Comparison of ENCODE assay signal across 9 mouse cellular contexts in genomic region chr6:4455961-4456617, GRCm38 (mm10). TPM values are rescaled to one million over a fixed set of nuclear protein-coding genes. Genes with fewer than 3 reads are reported as not detected.
A peak's percentile ranks its signal among the peaks of the same experiment; 100 is the strongest.
DNase-seq lines count a peak whose midpoint lies in the region; ATAC-seq lines count a peak whose summit lies in the region.
"Had no signal": no experiment of that assay in that cellular context is flagged by ENCODE, and none has a peak within 500 bp of the region (broad histone marks: within the 10 kb centered on the region; RNA-seq: fewer than 3 reads in every experiment).

No protein-coding gene starts in this region.

- H3K4me2 ChIP-seq in limb, embryonic 12.5 days, result peak overlapping the region; percentile 39; the same call in 1 of the 2 replicates
- no peak overlapping the region for H3K4me2 ChIP-seq in forebrain, embryonic 16.5 days (ENCODE audit: low read length)

- H3K4me1 ChIP-seq in limb, embryonic 12.5 days (replicated peaks), result peaks cover 28% of the 10 kb centered on the region
- H3K4me1 ChIP-seq in forebrain, embryonic 16.5 days (replicated peaks; ENCODE audit: control insufficient read depth, insufficient read depth, low read length), result no peaks in the 10 kb centered on the region

- no peaks in the 10 kb centered on the region for H3K36me3 ChIP-seq in limb, embryonic 12.5 days
- no peaks in the 10 kb centered on the region for H3K36me3 ChIP-seq in forebrain, embryonic 16.5 days (ENCODE audit: control insufficient read depth, insufficient read depth)

- no peaks in the 10 kb centered on the region for H3K27me3 ChIP-seq in limb, embryonic 12.5 days
- H3K27me3 ChIP-seq in forebrain, embryonic 16.5 days (replicated peaks; ENCODE audit: control insufficient read depth, insufficient read depth, low read length), result no peaks in the 10 kb centered on the region

- no peak for ATAC-seq in limb, embryonic 12.5 days (ENCODE audit: insufficient number of reproducible peaks, insufficient read depth, low FRiP score, low TSS enrichment, low read depth)
- no peak for ATAC-seq in forebrain, embryonic 16.5 days

- peak; percentile 8 for DNase-seq in adrenal gland, postnatal 10 days
- no peak for DNase-seq in adrenal gland, postnatal 14 days
- DNase-seq in 3134 (ENCODE audit: extremely low read depth, insufficient read length, low spot score), result peak; percentile 19
- peak; percentile 7 for DNase-seq in heart, adult 8-10 months (ENCODE audit: low spot score)
- no peak for DNase-seq in urinary bladder, postnatal 14 days (ENCODE audit: low spot score)
- no peak for DNase-seq in adrenal gland, postnatal 25 days

- 18% methylated on average over 5 of the region's 5 CpGs for WGBS in limb, embryonic 12.5 days
- 13% methylated on average over 5 of the region's 5 CpGs for WGBS in forebrain, embryonic 16.5 days

- no peaks in the 10 kb centered on the region for H3K9me3 ChIP-seq in limb, embryonic 12.5 days
- H3K9me3 ChIP-seq in forebrain, embryonic 16.5 days (ENCODE audit: control insufficient read depth, low read length), result no peaks in the 10 kb centered on the region

- no peak overlapping the region for H3K9ac ChIP-seq in limb, embryonic 12.5 days (replicated peaks)
- no peak overlapping the region for H3K9ac ChIP-seq in forebrain, embryonic 16.5 days (replicated peaks; ENCODE audit: low read depth, low read length)

- no peak overlapping the region for H3K4me3 ChIP-seq in limb, embryonic 12.5 days (replicated peaks)
- no peak overlapping the region for H3K4me3 ChIP-seq in forebrain, embryonic 16.5 days (replicated peaks; ENCODE audit: low read length)

- peak overlapping the region; percentile 96 for H3K27ac ChIP-seq in limb, embryonic 12.5 days
- H3K27ac ChIP-seq in forebrain, embryonic 16.5 days (ENCODE audit: low read length), result no peak overlapping the region

RNA-seq across cellular contexts. Expression of gene Col1a2, which starts 48.5 kb away (rescaled TPM):
- 1,000 to 10,000 TPM in 1 of 2 experiments, 100 to 1,000 TPM in 1; 549 to 1,048 TPM for total RNA-seq in adrenal gland, postnatal 10 days (2021)
- 287 and 366 TPM in 2 replicates for total RNA-seq in adrenal gland, postnatal 14 days (2021)
- 10 to 100 TPM; 37.7 to 60.4 (median 58.0) TPM for total RNA-seq in heart, adult 8-10 months (2022)
- 448 and 471 TPM in 2 replicates for polyA plus RNA-seq in limb, embryonic 12.5 days (2016; fragmentation: Nextera tagmentation; extraction: Ambion mirVana)
- total RNA-seq in adrenal gland, postnatal 25 days (2021), result 92.1 and 93.5 TPM in 2 replicates
- 42.8 and 119 TPM in 2 replicates for polyA plus RNA-seq in forebrain, embryonic 16.5 days (2015; fragmentation: Nextera tagmentation; extraction: Ambion mirVana)
- total RNA-seq: neutrophil, adult 5-6 weeks had no signal

Comparison
In these comparisons a context has a peak if more than half of its experiments do, and no peak if none do; other contexts are left out.
1. DNase-seq: peak in adrenal gland, postnatal 10 days (single experiment), 3134 (single experiment) and heart, adult 8-10 months (single experiment); none in adrenal gland, postnatal 14 days (single experiment), urinary bladder, postnatal 14 days (single experiment) and adrenal gland, postnatal 25 days (single experiment).